Mouse (Mus musculus): ENCODE measurements around the gene Nxpe3. TPM values are rescaled to one million over a fixed set of nuclear protein-coding genes. Genes with fewer than 3 reads are reported as not detected.

Nxpe3 gene
- polyA plus RNA-seq, 1 experiment from 2014 or later = 0.45 TPM

GRCm38 (mm10) chr16:55798845-55799244, 96.2 kb downstream of the Nxpe3 start:
- 70% methylated on average over 7 of the region's 7 CpGs for WGBS
- Histone ChIP-seq H3K27me3 (no peaks in the 10 kb centered on the region), H3K9me3 (replicated peaks) (no peaks in the 10 kb centered on the region), H3K36me3 (no peaks in the 10 kb centered on the region), H3K27ac (no peak overlapping the region), H3K9ac (no peak overlapping the region), H3K4me2 (no peak overlapping the region), H3K4me3 (no peak overlapping the region), H3K4me1 (replicated peaks) (no peaks in the 10 kb centered on the region)
- ATAC-seq (replicated peaks; ENCODE audit: insufficient number of reproducible peaks, insufficient read depth, low FRiP score, low read depth) = no peak

DNA sequence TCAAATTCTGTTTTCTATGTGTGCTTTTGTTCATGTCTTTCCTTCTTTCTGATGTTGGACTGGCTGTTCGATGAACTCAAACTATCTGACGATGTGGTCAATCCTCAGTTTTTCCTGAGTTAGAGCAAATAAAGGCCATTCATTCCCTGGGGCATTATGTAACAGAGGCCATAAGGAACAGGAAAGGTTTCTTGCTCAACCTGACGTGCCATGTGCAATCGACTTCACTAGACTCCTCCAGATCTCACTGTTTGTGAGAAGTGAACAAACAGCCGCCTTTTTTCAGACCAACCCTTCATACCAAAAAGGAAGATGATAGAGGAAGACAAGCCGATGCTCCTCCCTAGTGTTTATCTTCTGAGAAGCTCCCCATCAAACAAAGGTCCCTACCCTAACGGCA, 104.8 kb downstream of the Nxpe3 start:
- H3K9me3 ChIP-seq (replicated peaks) = no peaks in the 10 kb centered on the region
- H3K27ac ChIP-seq = no peak overlapping the region
- H3K4me1 ChIP-seq (replicated peaks) = no peaks in the 10 kb centered on the region
- no peaks in the 10 kb centered on the region for H3K27me3 ChIP-seq
- 81% methylated on average over 7 of the region's 7 CpGs for WGBS
- H3K4me2 ChIP-seq = no peak overlapping the region
- no peak overlapping the region for H3K4me3 ChIP-seq
- no peaks in the 10 kb centered on the region for H3K36me3 ChIP-seq
- no peak for ATAC-seq (replicated peaks; ENCODE audit: insufficient number of reproducible peaks, insufficient read depth, low FRiP score, low read depth)
- no peak overlapping the region for H3K9ac ChIP-seq

Other genes with a start within 250 kb of the Nxpe3 start
- 2.4 and 3.2 TPM in 2 replicates for gene Nfkbiz, start 56.4 kb downstream of the Nxpe3 start, polyA plus RNA-seq (2015; fragmentation: Nextera tagmentation; extraction: Ambion mirVana)
- gene Cep97, start 39.6 kb upstream of the Nxpe3 start, polyA plus RNA-seq (2015; fragmentation: Nextera tagmentation; extraction: Ambion mirVana) = 7.4 and 8.1 TPM in 2 replicates
- gene Rpl24, start 71.0 kb upstream of the Nxpe3 start, polyA plus RNA-seq (2015; fragmentation: Nextera tagmentation; extraction: Ambion mirVana) = 415 and 545 TPM in 2 replicates
- gene Zbtb11, start 78.6 kb upstream of the Nxpe3 start, polyA plus RNA-seq (2015; fragmentation: Nextera tagmentation; extraction: Ambion mirVana) = 10.3 and 12.5 TPM in 2 replicates
- gene Pcnp, start 134.5 kb upstream of the Nxpe3 start, polyA plus RNA-seq (2015; fragmentation: Nextera tagmentation; extraction: Ambion mirVana) = 140 and 148 TPM in 2 replicates
- gene Trmt10c, start 142.5 kb upstream of the Nxpe3 start, polyA plus RNA-seq (2015; fragmentation: Nextera tagmentation; extraction: Ambion mirVana) = 17.2 and 20.0 TPM in 2 replicates
- 17.2 and 18.6 TPM in 2 replicates for gene Senp7, start 153.1 kb upstream of the Nxpe3 start, polyA plus RNA-seq (2015; fragmentation: Nextera tagmentation; extraction: Ambion mirVana)